Mouse (Mus musculus) heart, postnatal 0 days (tissue): ENCODE measurements around the gene Smg7. TPM values are rescaled to one million over a fixed set of nuclear protein-coding genes. Genes with fewer than 3 reads are reported as not detected.

ENCODE experiments used
- ATAC-seq: fragments of 200-750 bp; cut with Nextera tagmentation; 2 replicates; pipeline ENCODE4 v1.8.0; 2017; ENCODE audit warnings: low read depth, moderate number of reproducible peaks, moderate library complexity; ENCODE audit not compliant: insufficient read depth
- DNase-seq: peaks from one replicate; pipeline ENCODE4 v3.0.0-alpha.2; 2016; ENCODE audit warnings: low spot score
- H3K27ac ChIP-seq: fragments of 300-500 bp; sonication (generic); 2 replicates; pipeline ENCODE4 v1.5.1; 2014; ENCODE audit warnings: low read depth, mild to moderate bottlenecking
- H3K27me3 ChIP-seq: fragments of 300-500 bp; sonication (generic); 2 replicates; pipeline ENCODE4 v1.6.1; 2014; ENCODE audit warnings: low read length, mixed read lengths; ENCODE audit not compliant: control insufficient read depth, insufficient read depth
- H3K36me3 ChIP-seq: fragments of 300-500 bp; sonication (generic); replicated peaks from 2 replicates; pipeline ENCODE4 v1.6.1; 2014; ENCODE audit warnings: low read length, mixed read lengths; ENCODE audit not compliant: control insufficient read depth, insufficient read depth
- H3K4me1 ChIP-seq: fragments of 300-500 bp; sonication (generic); 2 replicates; pipeline ENCODE4 v1.6.1; 2014; ENCODE audit warnings: antibody characterized with exemption; ENCODE audit not compliant: control insufficient read depth, insufficient read depth
- H3K4me2 ChIP-seq: fragments of 300-500 bp; sonication (generic); 2 replicates; pipeline ENCODE4 v1.6.1; 2014; ENCODE audit warnings: low read depth, mild to moderate bottlenecking, low read length, moderate library complexity
- H3K4me3 ChIP-seq: fragments of 300-500 bp; sonication (generic); 2 replicates; pipeline ENCODE4 v1.5.1; 2014; ENCODE audit warnings: low read depth, low read length
- H3K9ac ChIP-seq: fragments of 300-500 bp; sonication (generic); replicated peaks from 2 replicates; pipeline ENCODE4 v1.6.1; 2014; ENCODE audit warnings: low read depth, low read length, mixed read lengths
- H3K9me3 ChIP-seq: fragments of 300-500 bp; sonication (generic); replicated peaks from 2 replicates; pipeline ENCODE4 v1.6.1; 2016; ENCODE audit warnings: low read length; ENCODE audit not compliant: control insufficient read depth
- CTCF ChIP-seq: IDR thresholded peaks from 2 replicates; pipeline ENCODE4 v1.5.1; 2016; ENCODE audit warnings: antibody characterized with exemption, control low read depth, low read depth
- EP300 ChIP-seq: IDR thresholded peaks from 2 replicates; pipeline ENCODE4 v1.6.1; 2016; ENCODE audit warnings: antibody characterized with exemption, low read depth
- WGBS: fragments of 180-500 bp; shearing (Covaris S2); extraction: QIAGEN DNeasy Blood & Tissue Kit; methylation state at CpG from one replicate; pipeline ENCODE4 v1.1.7; 2014; 5-methylcytosine and 5-hydroxymethylcytosine counted together
- polyA plus RNA-seq: library from polyadenylated mRNA; unstranded; fragments of >200 nt; fragmentation: Nextera tagmentation; extraction: Ambion mirVana; gene quantifications from 2 replicates; pipeline ENCODE4 v1.2.1, GENCODE M21; 2015
- total RNA-seq: library from RNA; depleted of rRNA; stranded (reverse); fragments of >200 nt; gene quantifications from 2 replicates; pipeline ENCODE4 v1.2.3, GENCODE M21; 2014; ENCODE audit warnings: low replicate concordance

Gene Smg7
- total and polyA plus RNA-seq, 2 experiments from 2014 or later = 13.5 to 46.0 TPM

GRCm38 (mm10) chr1:152838841-152839240 is 63.6 kb downstream of the Smg7 start:
- ATAC-seq = no peak
- no peak overlapping the region for H3K4me2 ChIP-seq
- no peaks in the 10 kb centered on the region for H3K9me3 ChIP-seq
- peaks cover 83% of the 10 kb centered on the region for H3K36me3 ChIP-seq
- no peak overlapping the region for H3K9ac ChIP-seq
- H3K4me1 ChIP-seq = no peaks in the 10 kb centered on the region
- H3K27ac ChIP-seq = no peak overlapping the region
- TF ChIP-seq CTCF (no peak), EP300 (no peak)
- H3K27me3 ChIP-seq = no peaks in the 10 kb centered on the region
- 82% methylated on average over 12 of the region's 12 CpGs for WGBS
- H3K4me3 ChIP-seq = no peak overlapping the region
- DNase-seq = no peak

- Histone ChIP-seq H3K27me3 (no peaks in the 10 kb centered on the region), H3K9ac (no peak overlapping the region), H3K4me2 (no peak overlapping the region), H3K36me3 (peaks cover 77% of the 10 kb centered on the region), H3K9me3 (no peaks in the 10 kb centered on the region), H3K27ac (no peak overlapping the region), H3K4me3 (no peak overlapping the region), H3K4me1 (no peaks in the 10 kb centered on the region)
- no peak for TF ChIP-seq EP300
- no peak for TF ChIP-seq CTCF
- no peak for ATAC-seq
- no peak for DNase-seq
- WGBS = 81% methylated on average over 11 of the region's 11 CpGs
Measured at GRCm38 (mm10) chr1:152838026-152838702, 64.3 kb downstream of the Smg7 start.

GRCm38 (mm10) chr1:152835061-152835460 is 67.4 kb downstream of the Smg7 start:
- no peak overlapping the region for H3K4me3 ChIP-seq
- no peaks in the 10 kb centered on the region for H3K4me1 ChIP-seq

GRCm38 (mm10) chr1:152832316-152832715 is 70.1 kb downstream of the Smg7 start:
- H3K27me3 ChIP-seq = no peaks in the 10 kb centered on the region
- TF ChIP-seq EP300 = no peak
- TF ChIP-seq CTCF = no peak
- H3K9me3 ChIP-seq = no peaks in the 10 kb centered on the region
- no peak for ATAC-seq
- peaks cover 25% of the 10 kb centered on the region for H3K36me3 ChIP-seq
- no peak overlapping the region for H3K4me3 ChIP-seq
- H3K27ac ChIP-seq = no peak overlapping the region
- 85% methylated on average over 6 of the region's 6 CpGs for WGBS
- H3K4me2 ChIP-seq = no peak overlapping the region
- no peak for DNase-seq
- no peaks in the 10 kb centered on the region for H3K4me1 ChIP-seq
- H3K9ac ChIP-seq = no peak overlapping the region

More at GRCm38 (mm10) chr1:152835061-152835460, 67.4 kb downstream of the Smg7 start:
- ATAC-seq = no peak
- DNase-seq = no peak
- Histone ChIP-seq H3K9ac (no peak overlapping the region), H3K27me3 (no peaks in the 10 kb centered on the region), H3K4me2 (no peak overlapping the region), H3K9me3 (no peaks in the 10 kb centered on the region), H3K36me3 (peaks cover 50% of the 10 kb centered on the region), H3K27ac (no peak overlapping the region)
- WGBS = 93% methylated on average over 3 of the region's 3 CpGs
- no peak for TF ChIP-seq CTCF
- no peak for TF ChIP-seq EP300

GRCm38 (mm10) chr1:152831619-152832018 is 70.8 kb downstream of the Smg7 start:
- no peak overlapping the region for H3K4me3 ChIP-seq

GRCm38 (mm10) chr1:152831003-152831402 is 71.4 kb downstream of the Smg7 start:
- WGBS = 81% methylated on average over 8 of the region's 8 CpGs
- H3K27me3 ChIP-seq = no peaks in the 10 kb centered on the region
- H3K4me1 ChIP-seq = no peaks in the 10 kb centered on the region
- H3K9me3 ChIP-seq = no peaks in the 10 kb centered on the region
- TF ChIP-seq CTCF = no peak
- no peak for TF ChIP-seq EP300
- no peak overlapping the region for H3K27ac ChIP-seq
- H3K36me3 ChIP-seq = peaks cover 11% of the 10 kb centered on the region
- H3K4me3 ChIP-seq = no peak overlapping the region
- no peak overlapping the region for H3K9ac ChIP-seq
- DNase-seq (no peak), ATAC-seq (no peak)
- no peak overlapping the region for H3K4me2 ChIP-seq

More at GRCm38 (mm10) chr1:152831619-152832018, 70.8 kb downstream of the Smg7 start:
- DNase-seq (no peak), ATAC-seq (no peak)
- H3K9me3 ChIP-seq = no peaks in the 10 kb centered on the region
- peaks cover 18% of the 10 kb centered on the region for H3K36me3 ChIP-seq
- no peak overlapping the region for H3K27ac ChIP-seq
- TF ChIP-seq EP300 (no peak), CTCF (no peak)
- no peak overlapping the region for H3K9ac ChIP-seq
- H3K4me1 ChIP-seq = no peaks in the 10 kb centered on the region
- H3K27me3 ChIP-seq = no peaks in the 10 kb centered on the region
- 69% methylated on average over 5 of the region's 5 CpGs for WGBS
- no peak overlapping the region for H3K4me2 ChIP-seq
